Mouse (Mus musculus) stomach, embryonic 15.5 days (tissue): ENCODE measurements around the gene Zfp638. TPM values are rescaled to one million over a fixed set of nuclear protein-coding genes. Genes with fewer than 3 reads are reported as not detected.
A peak's percentile ranks its signal among the peaks of the same experiment; 100 is the strongest.

Experiments used
- ATAC-seq: fragments of 200-750 bp; cut with Nextera tagmentation; 2 replicates; pipeline ENCODE4 v1.8.0; 2017; ENCODE audit warnings: low read depth, moderate number of reproducible peaks, moderate TSS enrichment; ENCODE audit not compliant: insufficient read depth, low FRiP score
- H3K27ac ChIP-seq: fragments of 300-500 bp; sonication (generic); 2 replicates; pipeline ENCODE4 v1.5.1; 2015; ENCODE audit warnings: mild to moderate bottlenecking, inconsistent platforms
- H3K27me3 ChIP-seq: fragments of 300-500 bp; sonication (generic); replicated peaks from 2 replicates; pipeline ENCODE4 v1.6.1; 2015; ENCODE audit warnings: inconsistent platforms
- H3K36me3 ChIP-seq: fragments of 300-500 bp; sonication (generic); 2 replicates; pipeline ENCODE4 v1.6.1; 2015; ENCODE audit warnings: inconsistent platforms
- H3K4me1 ChIP-seq: fragments of 300-500 bp; sonication (generic); 2 replicates; pipeline ENCODE4 v1.6.1; 2015; ENCODE audit warnings: inconsistent platforms
- H3K4me2 ChIP-seq: fragments of 300-500 bp; sonication (generic); 2 replicates; pipeline ENCODE4 v1.6.1; 2015; ENCODE audit warnings: mild to moderate bottlenecking, inconsistent platforms
- H3K4me3 ChIP-seq: fragments of 300-500 bp; sonication (generic); replicated peaks from 2 replicates; pipeline ENCODE4 v1.5.1; 2015; ENCODE audit warnings: inconsistent platforms
- H3K9ac ChIP-seq: fragments of 300-500 bp; sonication (generic); 2 replicates; pipeline ENCODE4 v1.6.1; 2015; ENCODE audit warnings: inconsistent platforms
- H3K9me3 ChIP-seq: fragments of 300-500 bp; sonication (generic); 2 replicates; pipeline ENCODE4 v1.6.1; 2016; ENCODE audit warnings: inconsistent platforms
- WGBS: fragments of 180-500 bp; shearing (Covaris S2); methylation state at CpG from one replicate; pipeline ENCODE4 v1.1.7; 2015; 5-methylcytosine and 5-hydroxymethylcytosine counted together
- polyA plus RNA-seq: library from polyadenylated mRNA; unstranded; fragments of >200 nt; fragmentation: Nextera tagmentation; extraction: Ambion mirVana; gene quantifications from 2 replicates; pipeline ENCODE4 v1.2.1, GENCODE M21; 2015

The Zfp638 gene
- polyA plus RNA-seq, 1 experiment from 2014 or later: 45.2 TPM

- no peaks in the 10 kb centered on the region for H3K27me3 ChIP-seq
- WGBS: 89% methylated on average over 2 of the region's 2 CpGs
- H3K27ac ChIP-seq: no peak overlapping the region
- H3K4me2 ChIP-seq: no peak overlapping the region
- H3K9ac ChIP-seq: no peak overlapping the region
- no peaks in the 10 kb centered on the region for H3K9me3 ChIP-seq
- no peak overlapping the region for H3K4me3 ChIP-seq
- H3K36me3 ChIP-seq: no peaks in the 10 kb centered on the region
- H3K4me1 ChIP-seq: no peaks in the 10 kb centered on the region
- no peak for ATAC-seq
These were observed 20.8 kb upstream of the Zfp638 start for GRCm38 (mm10) chr6:83846141-83846540.

GRCm38 (mm10) chr6:83849446-83849845 is 17.5 kb upstream of the Zfp638 start:
- no peaks in the 10 kb centered on the region for H3K4me1 ChIP-seq
- no peak overlapping the region for H3K27ac ChIP-seq
- no peak overlapping the region for H3K9ac ChIP-seq
- 78% methylated on average over 2 of the region's 2 CpGs for WGBS
- no peaks in the 10 kb centered on the region for H3K9me3 ChIP-seq
- no peaks in the 10 kb centered on the region for H3K36me3 ChIP-seq
- no peaks in the 10 kb centered on the region for H3K27me3 ChIP-seq
- H3K4me2 ChIP-seq: no peak overlapping the region
- no peak for ATAC-seq
- H3K4me3 ChIP-seq: no peak overlapping the region

GRCm38 (mm10) chr6:83857476-83857875 is 9.4 kb upstream of the Zfp638 start:
- Histone ChIP-seq H3K9me3 (no peaks in the 10 kb centered on the region), H3K9ac (no peak overlapping the region), H3K27me3 (no peaks in the 10 kb centered on the region), H3K4me2 (no peak overlapping the region), H3K4me1 (no peaks in the 10 kb centered on the region), H3K4me3 (no peak overlapping the region), H3K36me3 (no peaks in the 10 kb centered on the region), H3K27ac (no peak overlapping the region)
- no peak for ATAC-seq
- 79% methylated on average over 5 of the region's 5 CpGs for WGBS

GRCm38 (mm10) chr6:83860033-83860432 is 6.9 kb upstream of the Zfp638 start:
- no peaks in the 10 kb centered on the region for H3K4me1 ChIP-seq
- H3K27me3 ChIP-seq: no peaks in the 10 kb centered on the region
- no peak overlapping the region for H3K27ac ChIP-seq
- no peak overlapping the region for H3K4me2 ChIP-seq
- no peak overlapping the region for H3K9ac ChIP-seq
- H3K9me3 ChIP-seq: no peaks in the 10 kb centered on the region
- ATAC-seq: no peak
- no peaks in the 10 kb centered on the region for H3K36me3 ChIP-seq
- no peak overlapping the region for H3K4me3 ChIP-seq
- WGBS: 82% methylated on average over 9 of the region's 9 CpGs

- WGBS: 67% methylated on average over 4 of the region's 4 CpGs
- H3K4me2 ChIP-seq: no peak overlapping the region
These were observed 3.4 kb upstream of the Zfp638 start for GRCm38 (mm10) chr6:83863538-83863937.

GRCm38 (mm10) chr6:83866423-83866822 is 486 bp upstream of the Zfp638 start:
- H3K27ac ChIP-seq: no peak overlapping the region
- H3K9me3 ChIP-seq: no peaks in the 10 kb centered on the region
- no peak overlapping the region; the same call in 1 of the 2 replicates for H3K4me3 ChIP-seq
- H3K27me3 ChIP-seq: no peaks in the 10 kb centered on the region
- 0 out of 2 replicates have a peak, but pooled peaks cover 4% of the 10 kb centered on the region for H3K4me1 ChIP-seq
- 0 out of 2 replicates have a peak, but pooled peaks have one; percentile 20 for ATAC-seq
- WGBS: 29% methylated on average over 4 of the region's 4 CpGs
- H3K36me3 ChIP-seq: no peaks in the 10 kb centered on the region
- H3K9ac ChIP-seq: no peak overlapping the region
- H3K4me2 ChIP-seq: peak overlapping the region; percentile 97

More at GRCm38 (mm10) chr6:83863538-83863937, 3.4 kb upstream of the Zfp638 start:
- no peak overlapping the region for H3K4me3 ChIP-seq
- H3K27me3 ChIP-seq: no peaks in the 10 kb centered on the region
- H3K36me3 ChIP-seq: no peaks in the 10 kb centered on the region
- no peak overlapping the region for H3K9ac ChIP-seq
- H3K27ac ChIP-seq: no peak overlapping the region
- H3K4me1 ChIP-seq: 0 out of 2 replicates have a peak, but pooled peaks cover 4% of the 10 kb centered on the region
- no peak for ATAC-seq
- H3K9me3 ChIP-seq: no peaks in the 10 kb centered on the region

- Histone ChIP-seq H3K4me1 (0 out of 2 replicates have a peak, but pooled peaks cover 4% of the 10 kb centered on the region), H3K27me3 (no peaks in the 10 kb centered on the region), H3K4me2 (peak overlapping the region; percentile 97), H3K4me3 (peak overlapping the region; percentile 75), H3K9ac (peak overlapping the region; percentile 50; the same call in 1 of the 2 replicates), H3K36me3 (no peaks in the 10 kb centered on the region), H3K27ac (no peak overlapping the region), H3K9me3 (no peaks in the 10 kb centered on the region)
- ATAC-seq: peak; percentile 42; the same call in 1 of the 2 replicates
- WGBS: 3% methylated on average over 19 of the region's 19 CpGs
These were observed 983 bp downstream of the Zfp638 start for GRCm38 (mm10) chr6:83867598-83868585.

GRCm38 (mm10) chr6:83879815-83880214 is 12.9 kb downstream of the Zfp638 start:
- no peak overlapping the region for H3K27ac ChIP-seq
- H3K27me3 ChIP-seq: no peaks in the 10 kb centered on the region
- no peak for ATAC-seq
- no peak overlapping the region for H3K4me2 ChIP-seq
- H3K4me1 ChIP-seq: no peaks in the 10 kb centered on the region
- H3K36me3 ChIP-seq: no peaks in the 10 kb centered on the region
- no peak overlapping the region for H3K9ac ChIP-seq
- H3K4me3 ChIP-seq: no peak overlapping the region
- 3% methylated on average over 4 of the region's 4 CpGs for WGBS
- no peaks in the 10 kb centered on the region for H3K9me3 ChIP-seq

- Histone ChIP-seq H3K9me3 (no peaks in the 10 kb centered on the region), H3K36me3 (no peaks in the 10 kb centered on the region), H3K4me1 (no peaks in the 10 kb centered on the region), H3K9ac (no peak overlapping the region), H3K4me3 (no peak overlapping the region), H3K27me3 (no peaks in the 10 kb centered on the region), H3K4me2 (no peak overlapping the region), H3K27ac (no peak overlapping the region)
- 77% methylated on average over 3 of the region's 3 CpGs for WGBS
- no peak for ATAC-seq
These were observed 19.9 kb downstream of the Zfp638 start for GRCm38 (mm10) chr6:83886789-83887188.

- H3K9me3 ChIP-seq: no peaks in the 10 kb centered on the region
- no peak for ATAC-seq
- H3K4me3 ChIP-seq: no peak overlapping the region
- 66% methylated on average over 1 of the region's 1 CpGs for WGBS
- no peak overlapping the region for H3K9ac ChIP-seq
- no peaks in the 10 kb centered on the region for H3K36me3 ChIP-seq
- H3K4me2 ChIP-seq: no peak overlapping the region
- no peaks in the 10 kb centered on the region for H3K27me3 ChIP-seq
- H3K27ac ChIP-seq: no peak overlapping the region
- H3K4me1 ChIP-seq: no peaks in the 10 kb centered on the region
These were observed 21.9 kb downstream of the Zfp638 start for GRCm38 (mm10) chr6:83888802-83889201.

GRCm38 (mm10) chr6:83890281-83891015 is 23.5 kb downstream of the Zfp638 start:
- Histone ChIP-seq H3K4me2 (no peak overlapping the region), H3K27me3 (no peaks in the 10 kb centered on the region), H3K9me3 (no peaks in the 10 kb centered on the region), H3K27ac (no peak overlapping the region), H3K4me3 (no peak overlapping the region), H3K9ac (no peak overlapping the region), H3K4me1 (no peaks in the 10 kb centered on the region), H3K36me3 (no peaks in the 10 kb centered on the region)
- ATAC-seq: no peak
- WGBS: 30% methylated on average over 2 of the region's 2 CpGs

GRCm38 (mm10) chr6:83891251-83891650 is 24.3 kb downstream of the Zfp638 start:
- no peaks in the 10 kb centered on the region for H3K27me3 ChIP-seq
- H3K36me3 ChIP-seq: no peaks in the 10 kb centered on the region
- 84% methylated on average over 5 of the region's 5 CpGs for WGBS
- no peak overlapping the region for H3K4me2 ChIP-seq
- H3K4me3 ChIP-seq: no peak overlapping the region
- no peaks in the 10 kb centered on the region for H3K9me3 ChIP-seq
- H3K9ac ChIP-seq: no peak overlapping the region
- H3K4me1 ChIP-seq: no peaks in the 10 kb centered on the region
- no peak overlapping the region for H3K27ac ChIP-seq
- no peak for ATAC-seq
